Mouse (Mus musculus): ENCODE measurements around the gene Tulp2. TPM values are rescaled to one million over a fixed set of nuclear protein-coding genes. Genes with fewer than 3 reads are reported as not detected.
"Not testable (repeated sequence)": the region's sequence is repeated elsewhere in the genome, so short reads cannot be mapped to it uniquely, and the experiment has no call there.

The Tulp2 gene
- polyA plus RNA-seq, 1 experiment from 2014 or later, result 1.1 TPM

DNA sequence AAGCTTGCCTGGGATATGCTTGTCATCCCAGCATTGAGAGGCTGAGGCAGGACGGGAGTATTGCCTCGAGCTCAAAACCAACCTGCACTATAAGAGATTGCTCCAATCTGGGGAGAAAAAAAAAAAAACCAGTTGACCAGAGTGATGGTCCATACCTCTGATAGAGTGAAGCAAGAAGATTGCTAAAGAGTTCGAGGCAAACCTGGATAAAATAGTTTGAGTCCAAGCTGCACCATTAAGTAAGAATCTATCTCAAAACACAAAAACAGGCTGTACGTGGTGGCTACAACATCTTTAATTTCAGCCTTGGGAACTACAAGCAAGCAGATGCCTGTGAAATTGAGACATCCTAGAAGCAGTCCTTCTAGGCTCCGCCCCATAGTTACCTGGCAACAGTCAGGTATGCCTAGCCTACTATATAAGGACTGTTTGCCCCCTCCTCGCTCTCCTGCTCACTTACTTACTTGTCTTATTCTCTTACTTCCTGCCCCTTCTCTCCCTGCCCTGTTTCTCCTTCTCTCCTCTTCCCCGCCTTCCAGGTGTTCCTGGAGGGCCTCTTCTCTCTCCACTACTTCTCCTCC lies 14.5 kb upstream of the Tulp2 start:
- ATAC-seq (replicated peaks; ENCODE audit: low FRiP score, low read depth), result no peak
- H3K27me3 ChIP-seq (ENCODE audit: insufficient read depth, low read length), result no peaks in the 10 kb centered on the region
- DNase-seq (ENCODE audit: low spot score), result no peak
- H3K4me3 ChIP-seq (replicated peaks; ENCODE audit: low read depth, low read length), result peak overlapping the region; percentile 78
- H3K36me3 ChIP-seq (ENCODE audit: insufficient read depth, low read length), result peaks cover 7% of the 10 kb centered on the region; the same call in 1 of the 2 replicates
- H3K9ac ChIP-seq (ENCODE audit: low read depth, low read length), result no peak overlapping the region
- H3K4me1 ChIP-seq (replicated peaks; ENCODE audit: insufficient read depth, low read length), result peaks cover 7% of the 10 kb centered on the region; the same call in 1 of the 2 replicates
- H3K27ac ChIP-seq, result no peak overlapping the region
- H3K9me3 ChIP-seq (replicated peaks; ENCODE audit: low read length), result no peaks in the 10 kb centered on the region
- TF ChIP-seq CTCF (IDR thresholded peaks at IDR 0.05; ENCODE audit: low read depth), result no peak
- H3K4me2 ChIP-seq (ENCODE audit: low read length), result peak overlapping the region; percentile 90
- 38% methylated on average over 7 of the region's 7 CpGs for WGBS

DNA sequence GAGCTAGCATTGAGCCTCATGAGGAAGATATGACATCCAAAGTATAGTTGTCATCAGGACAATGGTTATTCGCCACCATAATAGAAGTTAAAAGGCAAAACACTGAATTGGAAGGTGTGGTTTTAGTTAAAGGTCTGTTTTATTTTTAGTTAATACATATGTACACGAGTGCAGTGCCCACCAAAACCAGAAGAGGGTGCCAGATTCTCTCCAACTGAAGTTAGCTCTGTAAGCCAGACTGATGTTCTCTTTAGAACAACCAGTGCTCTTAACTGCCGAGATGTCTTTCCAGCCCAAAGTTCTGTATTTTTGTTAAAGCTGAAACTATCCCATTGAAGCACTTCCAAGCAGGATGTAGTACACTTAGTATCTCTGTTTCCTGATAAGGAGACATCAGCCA lies 10.8 kb upstream of the Tulp2 start:
- H3K4me2 ChIP-seq (ENCODE audit: low read length), result no peak overlapping the region
- H3K27me3 ChIP-seq (ENCODE audit: insufficient read depth, low read length), result no peaks in the 10 kb centered on the region
- H3K36me3 ChIP-seq (ENCODE audit: insufficient read depth, low read length), result no peaks in the 10 kb centered on the region
- peak; percentile 90 for DNase-seq (ENCODE audit: low spot score)
- WGBS, result 5% methylated on average over 3 of the region's 3 CpGs
- H3K4me3 ChIP-seq (replicated peaks; ENCODE audit: low read depth, low read length), result no peak overlapping the region
- peak; percentile 88 for TF ChIP-seq CTCF (IDR thresholded peaks at IDR 0.05; ENCODE audit: low read depth)
- no peaks in the 10 kb centered on the region for H3K9me3 ChIP-seq (replicated peaks; ENCODE audit: low read length)
- ATAC-seq (replicated peaks; ENCODE audit: low FRiP score, low read depth), result no peak
- peaks cover 2% of the 10 kb centered on the region; the same call in 1 of the 2 replicates for H3K4me1 ChIP-seq (replicated peaks; ENCODE audit: insufficient read depth, low read length)
- no peak overlapping the region for H3K9ac ChIP-seq (ENCODE audit: low read depth, low read length)
- no peak overlapping the region for H3K27ac ChIP-seq

DNA sequence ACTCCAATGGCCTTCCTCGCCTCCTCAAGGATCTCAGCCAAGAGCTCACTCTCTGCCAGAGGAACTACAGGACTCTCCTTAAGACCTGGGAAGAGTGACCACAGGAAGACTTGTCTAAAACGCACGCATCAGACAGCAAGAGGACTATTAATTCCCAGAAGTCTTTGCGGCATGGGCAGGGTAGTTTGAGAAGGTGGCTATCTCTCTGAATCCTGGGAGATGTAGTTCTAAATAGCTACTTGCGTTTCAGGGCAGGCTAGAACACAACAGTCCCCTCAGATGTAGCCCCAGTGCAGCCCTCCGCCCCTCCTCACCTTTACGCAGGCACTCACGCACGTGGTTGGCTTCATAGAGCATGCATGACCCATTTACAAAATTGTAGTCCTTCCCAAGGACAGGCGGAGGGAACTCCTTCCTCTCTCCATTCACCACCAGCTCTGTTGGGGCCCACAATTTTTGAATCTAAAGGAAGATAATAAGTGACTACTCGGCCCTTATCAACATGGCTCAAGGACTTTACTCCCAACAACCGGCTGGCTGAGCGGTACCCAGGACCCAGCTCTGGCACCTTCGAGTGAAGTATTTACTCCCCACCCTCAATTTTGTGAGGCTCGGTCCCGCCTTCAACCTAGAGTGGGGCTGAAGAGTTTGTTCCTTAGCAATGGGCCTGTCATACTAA lies 6.2 kb upstream of the Tulp2 start:
- Histone ChIP-seq H3K36me3 (ENCODE audit: insufficient read depth, low read length) (no peaks in the 10 kb centered on the region), H3K27ac (no peak overlapping the region), H3K4me1 (replicated peaks; ENCODE audit: insufficient read depth, low read length) (no peaks in the 10 kb centered on the region), H3K27me3 (ENCODE audit: insufficient read depth, low read length) (no peaks in the 10 kb centered on the region), H3K4me3 (replicated peaks; ENCODE audit: low read depth, low read length) (0 out of 2 replicates have a peak overlapping the region, but pooled peaks have one; percentile 21), H3K9ac (ENCODE audit: low read depth, low read length) (peak overlapping the region; percentile 41; the same call in 1 of the 2 replicates), H3K9me3 (replicated peaks; ENCODE audit: low read length) (no peaks in the 10 kb centered on the region), H3K4me2 (ENCODE audit: low read length) (peak overlapping the region; percentile 49)
- peak; percentile 71 for DNase-seq (ENCODE audit: low spot score)
- TF ChIP-seq CTCF (IDR thresholded peaks at IDR 0.05; ENCODE audit: low read depth), result no peak
- ATAC-seq (replicated peaks; ENCODE audit: low FRiP score, low read depth), result no peak
- 67% methylated on average over 16 of the region's 16 CpGs for WGBS

DNA sequence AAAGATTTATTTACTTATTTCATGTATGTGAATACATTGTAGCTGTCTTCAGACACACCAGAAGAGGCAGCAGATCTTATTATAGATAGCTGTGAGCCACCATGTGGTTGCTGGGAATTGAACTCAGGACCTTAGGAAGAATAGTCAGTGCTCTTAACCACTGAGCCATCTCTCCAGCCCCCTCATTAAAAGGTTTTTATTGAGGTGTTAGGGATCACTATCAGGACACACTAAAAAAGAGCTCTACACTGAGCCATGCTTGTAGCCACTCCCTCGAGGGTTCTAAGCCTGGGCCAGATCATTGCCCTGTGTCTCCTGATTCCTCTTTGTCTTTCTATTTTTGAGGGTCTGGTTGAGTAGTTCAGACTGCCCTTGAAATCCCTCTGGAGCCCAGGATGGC lies 5.2 kb upstream of the Tulp2 start:
- H3K9ac ChIP-seq (ENCODE audit: low read depth, low read length), result no peak overlapping the region
- H3K4me2 ChIP-seq (ENCODE audit: low read length), result no peak overlapping the region
- H3K4me3 ChIP-seq (replicated peaks; ENCODE audit: low read depth, low read length), result no peak overlapping the region
- H3K9me3 ChIP-seq (replicated peaks; ENCODE audit: low read length), result no peaks in the 10 kb centered on the region
- H3K27me3 ChIP-seq (ENCODE audit: insufficient read depth, low read length), result no peaks in the 10 kb centered on the region
- H3K4me1 ChIP-seq (replicated peaks; ENCODE audit: insufficient read depth, low read length), result no peaks in the 10 kb centered on the region
- H3K27ac ChIP-seq, result no peak overlapping the region
- no peaks in the 10 kb centered on the region for H3K36me3 ChIP-seq (ENCODE audit: insufficient read depth, low read length)
- ATAC-seq (replicated peaks; ENCODE audit: low FRiP score, low read depth), result no peak
- TF ChIP-seq CTCF (IDR thresholded peaks at IDR 0.05; ENCODE audit: low read depth), result no peak
- 24% methylated on average over 1 of the region's 1 CpGs for WGBS
- no peak for DNase-seq (ENCODE audit: low spot score)

DNA sequence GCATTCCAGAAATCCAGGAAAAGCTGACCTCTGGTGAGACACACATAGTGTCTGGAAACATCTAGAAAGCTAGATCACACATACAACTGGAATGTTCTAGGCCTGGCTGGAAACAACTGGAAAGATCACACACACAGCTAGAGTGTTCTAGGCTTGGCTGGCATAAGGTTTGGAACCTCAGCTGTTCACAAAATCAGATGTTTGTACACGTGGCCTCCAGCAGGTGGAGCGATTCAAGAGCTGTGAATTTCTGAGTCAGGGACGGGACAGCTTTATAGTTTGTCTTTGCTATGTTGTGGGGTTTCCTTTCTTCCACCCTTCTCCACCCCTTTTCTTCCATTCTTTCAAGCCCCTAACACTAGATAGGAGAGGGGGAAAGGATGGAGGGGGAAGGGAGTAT lies 4.7 kb upstream of the Tulp2 start:
- no peaks in the 10 kb centered on the region for H3K4me1 ChIP-seq (replicated peaks; ENCODE audit: insufficient read depth, low read length)
- WGBS, result 5% methylated on average over 3 of the region's 3 CpGs
- no peaks in the 10 kb centered on the region for H3K36me3 ChIP-seq (ENCODE audit: insufficient read depth, low read length)
- H3K27ac ChIP-seq, result no peak overlapping the region; the same call in 1 of the 2 replicates
- no peaks in the 10 kb centered on the region for H3K9me3 ChIP-seq (replicated peaks; ENCODE audit: low read length)
- ATAC-seq (replicated peaks; ENCODE audit: low FRiP score, low read depth) (no peak; the same call in 1 of the 2 replicates), DNase-seq (ENCODE audit: low spot score) (peak; percentile 83)
- H3K4me2 ChIP-seq (ENCODE audit: low read length), result no peak overlapping the region; the same call in 1 of the 2 replicates
- no peak overlapping the region for H3K4me3 ChIP-seq (replicated peaks; ENCODE audit: low read depth, low read length)
- no peaks in the 10 kb centered on the region for H3K27me3 ChIP-seq (ENCODE audit: insufficient read depth, low read length)
- TF ChIP-seq CTCF (IDR thresholded peaks at IDR 0.05; ENCODE audit: low read depth), result peak; percentile 90
- H3K9ac ChIP-seq (ENCODE audit: low read depth, low read length), result no peak overlapping the region

DNA sequence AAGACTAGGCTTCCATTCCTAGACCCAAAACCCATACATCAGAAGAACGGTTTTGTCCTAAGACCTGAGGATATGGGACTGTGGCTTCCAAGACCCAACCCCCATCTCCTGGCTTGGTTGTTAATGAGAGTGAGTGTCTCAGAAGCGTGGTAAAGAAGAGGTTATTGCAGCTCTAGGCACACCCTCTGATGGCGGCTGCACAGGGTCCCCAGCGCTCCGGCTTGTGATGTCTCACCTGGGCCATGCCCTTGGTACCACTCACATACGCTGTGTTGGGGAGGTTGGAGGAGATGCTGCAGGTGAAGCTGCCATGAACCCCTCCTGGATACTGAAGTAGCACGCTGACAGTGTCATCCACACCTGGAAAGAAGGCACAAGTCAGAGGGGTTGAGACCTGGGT lies 2.9 kb upstream of the Tulp2 start:
- DNase-seq (ENCODE audit: low spot score), result no peak

DNA sequence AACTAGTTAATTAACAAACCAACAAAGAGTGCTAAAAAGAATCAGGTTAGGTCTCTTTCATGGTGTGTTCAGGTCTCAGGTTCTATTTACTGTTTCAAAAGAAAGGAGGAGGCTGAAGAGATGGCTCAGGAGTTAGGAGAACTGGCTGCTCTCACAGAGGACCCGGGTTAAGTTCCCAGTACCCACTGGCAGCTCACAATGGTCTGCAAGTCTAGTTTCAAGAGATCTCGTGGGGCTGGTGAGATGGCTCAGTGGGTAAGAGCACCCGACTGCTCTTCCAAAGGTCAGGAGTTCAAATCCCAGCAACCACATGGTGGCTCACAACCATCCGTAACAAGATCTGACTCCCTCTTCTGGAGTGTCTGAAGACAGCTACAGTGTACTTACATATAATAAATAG lies 1.4 kb upstream of the Tulp2 start:
- WGBS, result 79% methylated on average over 3 of the region's 4 CpGs
- not testable (repeated sequence) for H3K27me3 ChIP-seq (ENCODE audit: insufficient read depth, low read length); H3K4me3 ChIP-seq (replicated peaks; ENCODE audit: low read depth, low read length); H3K36me3 ChIP-seq (ENCODE audit: insufficient read depth, low read length); H3K4me1 ChIP-seq (replicated peaks; ENCODE audit: insufficient read depth, low read length); DNase-seq (ENCODE audit: low spot score); H3K9me3 ChIP-seq (replicated peaks; ENCODE audit: low read length); H3K27ac ChIP-seq; ATAC-seq (replicated peaks; ENCODE audit: low FRiP score, low read depth); H3K4me2 ChIP-seq (ENCODE audit: low read length); H3K9ac ChIP-seq (ENCODE audit: low read depth, low read length)

More for the DNA sequence above, 2.9 kb upstream of the Tulp2 start:
- 95% methylated on average over 7 of the region's 7 CpGs for WGBS
- H3K4me2 ChIP-seq (ENCODE audit: low read length), result no peak overlapping the region
- H3K4me1 ChIP-seq (replicated peaks; ENCODE audit: insufficient read depth, low read length), result no peaks in the 10 kb centered on the region
- H3K9me3 ChIP-seq (replicated peaks; ENCODE audit: low read length), result no peaks in the 10 kb centered on the region
- H3K4me3 ChIP-seq (replicated peaks; ENCODE audit: low read depth, low read length), result no peak overlapping the region
- H3K27ac ChIP-seq, result no peak overlapping the region
- no peak for ATAC-seq (replicated peaks; ENCODE audit: low FRiP score, low read depth)
- no peaks in the 10 kb centered on the region for H3K27me3 ChIP-seq (ENCODE audit: insufficient read depth, low read length)
- no peaks in the 10 kb centered on the region for H3K36me3 ChIP-seq (ENCODE audit: insufficient read depth, low read length)
- TF ChIP-seq CTCF (IDR thresholded peaks at IDR 0.05; ENCODE audit: low read depth), result no peak
- H3K9ac ChIP-seq (ENCODE audit: low read depth, low read length), result no peak overlapping the region
